Mouse (Mus musculus) brown adipose tissue, adult 24 weeks (tissue): ENCODE data around the gene Olfr1532-ps1. TPM values are rescaled to one million over a fixed set of nuclear protein-coding genes. Genes with fewer than 3 reads are reported as not detected.
"Not testable (repeated sequence)": the region's sequence is repeated elsewhere in the genome, so short reads cannot be mapped to it uniquely, and the experiment has no call there.

Experiments used
- H3K27ac ChIP-seq: fragments of 200-500 bp; replicated peaks from 2 replicates; pipeline ENCODE4 v1.5.1; 2012; ENCODE audit warnings: low read depth, mild to moderate bottlenecking, low read length
- H3K4me1 ChIP-seq: fragments of 200-500 bp; 2 replicates; pipeline ENCODE4 v1.6.1; 2012; ENCODE audit warnings: low read length, mixed read lengths; ENCODE audit not compliant: control insufficient read depth, insufficient read depth, insufficient read length
- H3K4me3 ChIP-seq: fragments of 200-500 bp; 2 replicates; pipeline ENCODE4 v1.5.1; 2012; ENCODE audit warnings: low read depth, mild to moderate bottlenecking, low read length, moderate library complexity; ENCODE audit not compliant: insufficient read depth
- polyA plus RNA-seq: library from polyadenylated mRNA; stranded (reverse); fragments of >200 nt; gene quantifications from 2 replicates; pipeline ENCODE4 v1.2.4, GENCODE M21; 2012; ENCODE audit not compliant: missing spikeins, insufficient read depth, insufficient read length

Gene Olfr1532-ps1
- polyA plus RNA-seq, result not detected in 2 replicates

DNA sequence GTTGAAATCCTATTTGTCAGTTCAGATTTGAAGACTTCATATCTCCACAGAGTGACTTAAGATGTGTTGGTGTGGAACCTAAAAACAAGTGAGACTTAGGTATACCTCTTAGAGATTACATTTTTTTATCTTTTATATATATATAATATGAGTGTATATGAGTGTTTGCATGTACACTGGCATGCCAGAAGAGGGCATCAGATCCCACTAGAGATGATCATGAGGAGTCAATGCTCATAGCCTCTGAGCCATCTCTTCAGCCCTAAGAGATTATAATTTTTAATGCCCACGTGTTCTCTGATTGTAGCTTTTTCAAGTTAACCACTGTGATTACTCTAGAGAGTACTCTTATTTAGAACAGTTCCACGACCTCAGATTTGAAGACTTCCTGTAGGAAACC, at the start of gene Olfr1532-ps1:
Gene Olfr1532-ps1 (plus strand): TSS at position 326 of the 400 bp plus-strand sequence.
- Histone ChIP-seq H3K27ac (no peak within 1 kb of the TSS), H3K4me3 (no peak within 1 kb of the TSS)

DNA sequence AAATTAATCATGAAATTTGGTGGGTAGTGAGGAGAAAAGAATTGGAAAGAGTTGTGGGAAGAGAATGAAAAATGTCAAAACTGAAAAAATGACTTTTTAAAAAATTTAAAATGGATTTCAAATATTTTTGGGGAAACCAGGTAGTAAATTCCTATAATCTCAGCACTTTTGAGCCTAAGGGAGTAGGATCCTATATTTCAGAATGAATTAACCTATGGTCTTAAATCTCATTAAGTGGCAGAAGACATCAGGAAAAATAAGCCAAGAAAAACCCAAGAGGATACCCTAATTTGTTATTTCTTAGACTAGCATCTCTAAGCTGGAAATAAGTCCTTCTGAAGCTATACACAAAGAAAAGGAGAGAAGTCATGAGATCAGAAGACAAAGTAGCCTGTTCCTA, 44.9 kb upstream of the Olfr1532-ps1 start, which contains the start of gene Olfr704:
Gene Olfr704 (plus strand): TSS at position 301 of the 400 bp plus-strand sequence.
- no peak within 1 kb of the TSS for H3K27ac ChIP-seq
- H3K4me3 ChIP-seq, result no peak within 1 kb of the TSS
- no peaks in the 10 kb centered on the region for H3K4me1 ChIP-seq

More for the DNA sequence above, at the start of gene Olfr1532-ps1:
- no peaks in the 10 kb centered on the region for H3K4me1 ChIP-seq

DNA sequence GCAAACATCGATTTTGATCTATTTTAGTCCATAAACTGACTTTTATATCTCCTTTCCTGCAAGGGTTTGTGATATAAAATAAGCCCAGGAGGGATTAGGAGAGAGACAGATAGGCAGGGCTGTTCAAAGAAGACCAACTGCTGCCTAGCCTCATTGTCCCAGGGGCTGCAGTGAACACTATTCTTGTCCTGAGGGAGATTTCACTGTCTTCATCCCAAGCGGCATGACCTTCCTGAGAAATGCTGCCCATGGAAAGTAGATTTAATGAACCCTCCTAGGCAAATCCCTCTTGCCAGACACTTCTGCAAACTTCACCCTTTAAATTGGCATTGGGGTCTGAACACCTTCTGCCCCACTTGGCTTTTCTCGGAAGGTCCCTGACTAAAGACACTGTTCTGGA, 31.0 kb upstream of the Olfr1532-ps1 start, which contains the start of gene Olfr705:
Gene Olfr705 (minus strand): TSS at position 101 of the 400 bp plus-strand sequence.
- Histone ChIP-seq H3K4me3 (no peak within 1 kb of the TSS), H3K4me1 (no peaks in the 10 kb centered on the region), H3K27ac (no peak within 1 kb of the TSS)

DNA sequence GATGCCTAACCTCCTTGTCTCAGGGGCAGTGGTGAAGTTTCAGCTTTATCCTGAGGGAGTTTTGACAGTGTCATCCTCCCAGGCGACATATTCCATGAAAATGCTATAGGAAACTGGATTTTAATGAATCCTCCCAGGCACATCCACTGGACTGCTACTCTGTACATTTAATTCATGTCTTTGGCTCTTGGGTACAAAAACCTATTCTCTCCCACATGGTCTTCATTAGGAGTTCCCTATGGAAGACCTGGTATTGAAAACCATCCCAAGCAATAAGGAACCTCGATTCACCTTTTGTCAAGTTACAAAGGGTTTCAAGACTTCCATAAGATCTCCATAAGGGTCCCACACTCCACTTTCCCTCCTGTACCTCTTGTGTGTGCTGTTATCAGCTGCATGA, 19.7 kb upstream of the Olfr1532-ps1 start, which contains the start of gene Olfr706:
Gene Olfr706 (minus strand): TSS at position 101 of the 400 bp plus-strand sequence.
- H3K4me3 ChIP-seq, result no peak within 1 kb of the TSS
- H3K4me1 ChIP-seq, result no peaks in the 10 kb centered on the region
- H3K27ac ChIP-seq, result no peak within 1 kb of the TSS

DNA sequence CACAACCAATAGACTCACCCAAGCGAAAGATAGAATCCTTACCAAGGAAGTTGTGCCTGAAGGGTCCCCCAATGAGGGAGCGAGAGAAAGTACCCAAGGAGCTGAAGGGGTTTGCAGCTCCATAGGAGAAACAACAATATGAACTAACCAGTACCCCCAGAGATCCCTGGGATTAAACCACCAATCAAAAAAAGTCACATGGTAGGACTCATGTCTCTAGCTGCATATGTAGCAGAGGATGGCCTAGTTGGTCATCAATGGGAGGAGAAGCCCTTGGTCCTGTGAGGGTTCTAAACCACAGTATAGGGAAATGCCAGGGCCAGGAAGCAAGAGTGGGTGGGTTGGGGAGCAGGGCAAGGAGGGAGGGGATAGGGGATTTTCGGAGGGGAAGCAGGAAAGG, 6.7 kb upstream of the Olfr1532-ps1 start, which contains the start of gene Olfr707:
Gene Olfr707 (minus strand): TSS at position 101 of the 400 bp plus-strand sequence.
- H3K27ac ChIP-seq, result not testable (repeated sequence)

DNA sequence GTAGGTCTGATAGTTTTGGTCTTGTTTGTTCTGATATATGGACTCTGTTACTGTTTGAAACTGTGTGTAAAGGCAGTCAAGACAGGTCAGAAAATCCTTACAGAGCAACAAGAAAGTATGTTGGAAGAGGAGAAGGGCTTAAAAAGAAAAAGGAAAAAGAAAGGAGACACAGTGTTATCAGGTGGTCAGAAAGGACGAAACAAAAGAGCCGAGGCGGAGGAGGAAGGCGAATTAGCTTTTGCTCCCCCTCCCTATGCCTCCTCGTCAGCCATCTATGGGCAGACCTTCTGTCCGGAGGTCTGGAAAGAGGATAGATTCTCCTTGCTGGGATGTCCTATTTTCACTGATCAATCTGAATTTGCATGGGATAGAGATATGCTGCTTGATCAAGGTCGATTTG, 13.2 kb downstream of the Olfr1532-ps1 start:
- H3K27ac ChIP-seq, H3K4me3 ChIP-seq, H3K4me1 ChIP-seq: not testable (repeated sequence)

More for the DNA sequence above, 6.7 kb upstream of the Olfr1532-ps1 start, which contains the start of gene Olfr707:
- not testable (repeated sequence) for H3K4me1 ChIP-seq, H3K4me3 ChIP-seq

DNA sequence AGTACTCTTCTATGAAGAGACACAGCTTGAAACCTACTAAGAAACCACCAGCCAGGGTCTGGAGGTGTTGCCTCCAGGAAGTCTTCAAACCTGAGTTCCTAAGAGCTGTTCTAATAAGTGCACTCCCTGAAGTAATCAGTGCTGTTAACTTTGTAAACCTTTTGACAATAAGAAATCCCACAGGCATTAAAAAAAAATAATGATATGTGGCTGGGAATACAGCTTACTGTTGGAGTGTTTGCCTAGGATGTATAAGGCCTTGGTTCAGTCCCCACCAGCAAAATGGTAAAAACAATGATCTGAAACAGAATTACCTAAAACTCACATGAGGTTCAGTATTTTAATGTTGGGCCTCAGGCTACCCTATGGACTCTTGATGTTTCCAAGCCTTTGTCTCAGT, 24.3 kb downstream of the Olfr1532-ps1 start, which contains the start of gene Olfr709-ps1:
Gene Olfr709-ps1 (minus strand): TSS at position 101 of the 400 bp plus-strand sequence.
- H3K4me1 ChIP-seq, result no peaks in the 10 kb centered on the region
- H3K4me3 ChIP-seq, result no peak within 1 kb of the TSS
- H3K27ac ChIP-seq, result no peak within 1 kb of the TSS

DNA sequence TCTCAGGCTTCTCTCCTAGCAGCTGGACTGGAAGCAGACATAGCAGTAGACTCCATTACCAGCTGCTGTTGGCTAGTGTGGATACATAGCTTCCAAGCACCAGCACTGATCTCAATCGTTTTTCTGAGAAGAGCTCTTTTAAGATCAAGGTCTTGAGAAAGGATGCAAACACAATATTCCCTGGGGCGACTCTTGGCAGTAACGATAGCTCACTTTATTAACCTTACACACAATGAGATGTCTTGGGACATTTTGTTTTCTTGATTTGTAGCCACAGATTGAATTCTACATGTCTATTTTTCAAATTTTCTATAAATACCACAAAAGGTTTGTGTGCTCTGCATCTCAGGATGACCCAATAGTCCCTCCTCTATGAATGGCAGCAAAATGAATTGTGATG, 40.4 kb downstream of the Olfr1532-ps1 start, which contains the start of gene Olfr710:
Gene Olfr710 (minus strand): TSS at position 101 of the 400 bp plus-strand sequence.
- Histone ChIP-seq H3K4me1 (no peaks in the 10 kb centered on the region), H3K4me3 (no peak within 1 kb of the TSS), H3K27ac (no peak within 1 kb of the TSS)

DNA sequence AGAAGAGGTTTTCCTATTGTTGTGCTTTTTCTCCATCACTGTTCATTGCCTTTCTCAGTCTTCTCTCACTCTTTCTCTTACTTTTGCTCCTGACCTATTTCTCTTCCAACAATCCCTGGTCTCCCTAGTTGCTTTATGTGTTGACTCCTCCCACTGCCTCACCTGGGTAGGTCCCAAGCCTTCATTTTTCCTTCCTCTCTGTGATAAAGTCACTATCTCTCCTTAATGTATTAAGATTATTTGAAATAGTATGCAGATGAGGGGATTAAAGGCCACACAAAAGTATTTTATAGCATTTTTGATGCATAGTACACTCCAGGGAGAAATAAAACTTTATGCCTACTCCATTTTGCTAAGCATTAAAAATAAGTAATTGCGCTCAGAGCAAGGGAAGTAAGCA, 56.0 kb downstream of the Olfr1532-ps1 start, which contains the start of gene Olfr6:
Gene Olfr6 (minus strand): TSS at position 101 of the 400 bp plus-strand sequence.
- H3K27ac ChIP-seq, result no peak within 1 kb of the TSS
- H3K4me1 ChIP-seq, result no peaks in the 10 kb centered on the region
- no peak within 1 kb of the TSS for H3K4me3 ChIP-seq

Other genes with a start within 250 kb of the Olfr1532-ps1 start
- gene Olfr693, start 227.4 kb upstream of the Olfr1532-ps1 start, polyA plus RNA-seq, result not detected in 2 replicates
- gene Olfr694, start 216.2 kb upstream of the Olfr1532-ps1 start, polyA plus RNA-seq, result not detected in 2 replicates
- not detected in 2 replicates for gene Olfr695, start 191.6 kb upstream of the Olfr1532-ps1 start, polyA plus RNA-seq
- not detected in 2 replicates for gene Olfr697, start 165.6 kb upstream of the Olfr1532-ps1 start, polyA plus RNA-seq
- not detected in 2 replicates for gene Olfr698, start 152.6 kb upstream of the Olfr1532-ps1 start, polyA plus RNA-seq
- gene Olfr699, start 114.8 kb upstream of the Olfr1532-ps1 start, polyA plus RNA-seq, result not detected in 2 replicates
- not detected in 2 replicates for gene Olfr700, start 99.2 kb upstream of the Olfr1532-ps1 start, polyA plus RNA-seq
- gene Olfr701, start 93.9 kb upstream of the Olfr1532-ps1 start, polyA plus RNA-seq, result not detected in 2 replicates
- gene Olfr702, start 74.1 kb upstream of the Olfr1532-ps1 start, polyA plus RNA-seq, result not detected in 2 replicates
- not detected in 2 replicates for gene Olfr703, start 64.6 kb upstream of the Olfr1532-ps1 start, polyA plus RNA-seq
- not detected in 2 replicates for gene Olfr704, start 44.8 kb upstream of the Olfr1532-ps1 start, polyA plus RNA-seq
- not detected in 2 replicates for gene Olfr705, start 31.1 kb upstream of the Olfr1532-ps1 start, polyA plus RNA-seq
- gene Olfr706, start 19.8 kb upstream of the Olfr1532-ps1 start, polyA plus RNA-seq, result not detected in 2 replicates
- not detected in 2 replicates for gene Olfr707, start 6.8 kb upstream of the Olfr1532-ps1 start, polyA plus RNA-seq
- not detected in 2 replicates for gene Olfr709-ps1, start 24.2 kb downstream of the Olfr1532-ps1 start, polyA plus RNA-seq
- gene Olfr710, start 40.3 kb downstream of the Olfr1532-ps1 start, polyA plus RNA-seq, result not detected in 2 replicates
- gene Olfr6, start 55.9 kb downstream of the Olfr1532-ps1 start, polyA plus RNA-seq, result not detected in 2 replicates
- gene Olfr711, start 67.5 kb downstream of the Olfr1532-ps1 start, polyA plus RNA-seq, result not detected in 2 replicates
- not detected in 2 replicates for gene Olfr2, start 98.1 kb downstream of the Olfr1532-ps1 start, polyA plus RNA-seq
- not detected in 2 replicates for gene Olfr713, start 123.2 kb downstream of the Olfr1532-ps1 start, polyA plus RNA-seq
- not detected in 2 replicates for gene Olfr714, start 163.0 kb downstream of the Olfr1532-ps1 start, polyA plus RNA-seq
- gene Olfr17, start 185.2 kb downstream of the Olfr1532-ps1 start, polyA plus RNA-seq, result not detected in 2 replicates
- gene Olfr715b, start 202.4 kb downstream of the Olfr1532-ps1 start, polyA plus RNA-seq, result not detected in 2 replicates
- not detected in 2 replicates for gene Olfr715, start 223.1 kb downstream of the Olfr1532-ps1 start, polyA plus RNA-seq
- not detected in 2 replicates for gene Olfr716, start 230.3 kb downstream of the Olfr1532-ps1 start, polyA plus RNA-seq